Mouse (Mus musculus): ENCODE results near the gene Jaml.
A peak's percentile ranks its signal among the peaks of the same experiment; 100 is the strongest.

Gene Jaml

GRCm38 (mm10) chr9:45122209-45122761 lies 43.3 kb downstream of the Jaml start:
- DNase-seq, result peak; percentile 74

GRCm38 (mm10) chr9:45125211-45125610 lies 46.2 kb downstream of the Jaml start:
- DNase-seq, result no peak

- DNase-seq, result peak; percentile 60
Observed at GRCm38 (mm10) chr9:45126941-45127340, 48.0 kb downstream of the Jaml start.

GRCm38 (mm10) chr9:45130119-45130518 lies 51.1 kb downstream of the Jaml start:
- DNase-seq, result peak; percentile 39

GRCm38 (mm10) chr9:45133484-45134310 lies 54.7 kb downstream of the Jaml start:
- DNase-seq, result peak; percentile 83

GRCm38 (mm10) chr9:45136442-45137169 lies 57.6 kb downstream of the Jaml start:
- DNase-seq, result no peak

GRCm38 (mm10) chr9:45138191-45139032 lies 59.4 kb downstream of the Jaml start, which contains the start of gene Scn4b:
Scn4b (plus strand) TSS chr9:45138395.
- peak; percentile 68 for DNase-seq

- DNase-seq, result no peak
Observed at GRCm38 (mm10) chr9:45139082-45139481, 60.1 kb downstream of the Jaml start.

- no peak for DNase-seq
Observed at GRCm38 (mm10) chr9:45140945-45141344, 62.0 kb downstream of the Jaml start.

- no peak for DNase-seq
Observed at GRCm38 (mm10) chr9:45142686-45143085, 63.7 kb downstream of the Jaml start.

- DNase-seq, result no peak
Observed at GRCm38 (mm10) chr9:45145533-45146266, 66.7 kb downstream of the Jaml start.

GRCm38 (mm10) chr9:45146267-45146597 lies 67.2 kb downstream of the Jaml start:
- DNase-seq, result peak; percentile 91

GRCm38 (mm10) chr9:45150933-45151332 lies 72.0 kb downstream of the Jaml start:
- DNase-seq, result no peak

GRCm38 (mm10) chr9:45153361-45153760 lies 74.4 kb downstream of the Jaml start:
- DNase-seq, result peak; percentile 69

All from thymus, postnatal 25 days (tissue).